Mouse (Mus musculus): ENCODE measurements around the gene Med23.

DNA sequence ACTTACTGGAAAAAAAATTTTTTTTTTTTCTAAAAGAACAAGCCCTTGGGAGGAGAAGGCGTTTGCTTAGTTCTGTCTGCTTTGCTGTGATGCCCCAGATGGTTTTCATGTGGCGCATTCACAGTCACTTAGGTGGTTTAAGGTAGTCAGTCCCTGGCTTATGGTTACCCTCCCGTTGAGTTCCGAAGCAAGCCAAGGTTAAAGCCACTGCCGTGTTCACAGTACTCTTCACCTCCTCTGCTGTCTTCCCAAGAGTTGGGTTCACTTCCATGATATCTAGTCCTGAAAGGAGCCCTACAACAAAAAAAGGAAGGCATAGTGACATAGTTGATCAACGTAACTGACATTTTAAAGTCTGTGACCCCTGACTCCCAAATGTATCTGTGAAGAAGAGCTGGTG is 45.7 kb downstream of the Med23 start:
- TF ChIP-seq CTCF (IDR thresholded peaks at IDR 0.05; ENCODE audit: extremely low read depth, insufficient read depth, low read length) (no peak), POLR2A (IDR thresholded peaks at IDR 0.05; ENCODE audit: extremely low read depth, insufficient read depth, low read length) (no peak)
